Mouse (Mus musculus) E14TG2a.4 (cell line): ENCODE results near the gene Gps2.

Experiments
- CTCF ChIP-seq: conservative IDR thresholded peaks from 2 replicates; pipeline ENCODE4 v1.5.1; 2014; ENCODE audit warnings: low read length
- NANOG ChIP-seq: IDR thresholded peaks from 2 replicates; pipeline ENCODE4 v1.6.1; 2014; ENCODE audit warnings: borderline replicate concordance, low read length, mixed read lengths
- POU5F1 ChIP-seq: IDR thresholded peaks from 2 replicates; pipeline ENCODE4 v1.6.1; 2014; ENCODE audit warnings: low read length, borderline replicate concordance

DNA sequence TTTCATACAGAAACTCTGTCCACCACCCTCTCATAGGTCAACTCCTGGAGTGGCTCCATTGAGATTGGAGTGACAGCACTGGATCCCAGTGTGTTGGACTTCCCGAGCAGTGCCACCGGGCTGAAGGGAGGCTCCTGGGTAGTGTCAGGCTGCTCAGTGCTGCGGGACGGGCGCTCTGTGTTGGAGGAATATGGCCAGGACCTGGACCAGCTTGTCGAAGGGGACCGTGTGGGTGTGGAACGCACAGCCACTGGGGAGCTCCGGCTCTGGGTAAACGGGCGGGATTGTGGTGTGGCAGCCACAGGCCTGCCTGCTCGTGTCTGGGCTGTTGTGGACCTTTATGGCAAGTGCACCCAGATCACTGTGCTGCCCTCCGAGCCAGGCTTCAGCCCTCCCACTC, 10.7 kb upstream of the Gps2 start:
- TF ChIP-seq CTCF (no peak), NANOG (no peak), POU5F1 (no peak)
